ENCODE assay signal across 10 mouse cellular contexts in genomic region chr5:125264700-125265099, GRCm38 (mm10).
A peak's percentile ranks its signal among the peaks of the same experiment; 100 is the strongest.
DNase-seq lines count a peak whose midpoint lies in the region; ATAC-seq and TF ChIP-seq lines count a peak whose summit lies in the region.
"Had no signal": no experiment of that assay in that cellular context is flagged by ENCODE, and none has a peak within 500 bp of the region (broad histone marks: within the 10 kb centered on the region; RNA-seq: fewer than 3 reads in every experiment).

No protein-coding gene starts in this region.

- H3K4me1 ChIP-seq in lung, embryonic 16.5 days (replicated peaks; ENCODE audit: control insufficient read depth, insufficient read depth, low read length), result peaks cover 18% of the 10 kb centered on the region
- H3K4me1 ChIP-seq in lung, postnatal 0 days (ENCODE audit: insufficient read depth, low read depth, low read length), result no peaks in the 10 kb centered on the region; the same call in 1 of the 2 replicates
- peaks cover 28% of the 10 kb centered on the region for H3K4me1 ChIP-seq in hindbrain, embryonic 14.5 days (replicated peaks; ENCODE audit: control insufficient read depth, insufficient read depth, low read length)
- H3K4me1 ChIP-seq in neural tube, embryonic 13.5 days (replicated peaks), result peaks cover 83% of the 10 kb centered on the region

- no peak for TF ChIP-seq CTCF in lung, postnatal 0 days (IDR thresholded peaks at IDR 0.05)

- TF ChIP-seq EP300 in lung, postnatal 0 days (IDR thresholded peaks at IDR 0.05), result no peak

- H3K9ac ChIP-seq in lung, embryonic 16.5 days (ENCODE audit: low read length), result 0 out of 2 replicates have a peak overlapping the region, but pooled peaks have one; percentile 9
- no peak overlapping the region for H3K9ac ChIP-seq in lung, postnatal 0 days (replicated peaks; ENCODE audit: low read depth)
- H3K9ac ChIP-seq in hindbrain, embryonic 14.5 days, result no peak overlapping the region
- H3K9ac ChIP-seq in neural tube, embryonic 13.5 days, result peak overlapping the region; percentile 31
- H3K9ac ChIP-seq: embryonic facial prominence, embryonic 15.5 days; liver, embryonic 15.5 days had no signal

- no peak for DNase-seq in lung, postnatal 0 days (ENCODE audit: low spot score)
- DNase-seq in embryo, embryonic 11 days, result peak; percentile 78
- peak; percentile 76 for DNase-seq in hindbrain, embryonic 14.5 days (ENCODE audit: low spot score)
- DNase-seq in ovary, postnatal 14 days (ENCODE audit: low spot score), result no peak
- no peak for DNase-seq in thymus, postnatal 36 days

- H3K36me3 ChIP-seq in lung, embryonic 16.5 days (ENCODE audit: control insufficient read depth, insufficient read depth, low read length), result no peaks in the 10 kb centered on the region
- H3K36me3 ChIP-seq in lung, postnatal 0 days (ENCODE audit: insufficient read depth, low read length), result no peaks in the 10 kb centered on the region
- H3K36me3 ChIP-seq in hindbrain, embryonic 14.5 days (replicated peaks; ENCODE audit: control insufficient read depth, insufficient read depth), result no peaks in the 10 kb centered on the region
- no peaks in the 10 kb centered on the region for H3K36me3 ChIP-seq in neural tube, embryonic 13.5 days
- H3K36me3 ChIP-seq: embryonic facial prominence, embryonic 15.5 days; liver, embryonic 15.5 days had no signal

- no peaks in the 10 kb centered on the region for H3K9me3 ChIP-seq in lung, embryonic 16.5 days (ENCODE audit: control insufficient read depth, low read length)
- H3K9me3 ChIP-seq in lung, postnatal 0 days (ENCODE audit: low read length), result no peaks in the 10 kb centered on the region
- no peaks in the 10 kb centered on the region for H3K9me3 ChIP-seq in hindbrain, embryonic 14.5 days (ENCODE audit: control insufficient read depth, low read length)
- H3K9me3 ChIP-seq in neural tube, embryonic 13.5 days, result no peaks in the 10 kb centered on the region
- H3K9me3 ChIP-seq: embryonic facial prominence, embryonic 15.5 days had no signal

- ATAC-seq in lung, embryonic 16.5 days (ENCODE audit: low read depth), result no peak
- no peak for ATAC-seq in lung, postnatal 0 days
- ATAC-seq in hindbrain, embryonic 14.5 days (ENCODE audit: low FRiP score), result no peak
- ATAC-seq in neural tube, embryonic 13.5 days (ENCODE audit: low read depth), result no peak
- no peak for ATAC-seq in inflammation-experienced regulatory T-cells, adult 6 months

- H3K27ac ChIP-seq in lung, embryonic 16.5 days (ENCODE audit: low read length), result no peak overlapping the region
- H3K27ac ChIP-seq in lung, postnatal 0 days (ENCODE audit: low read length), result no peak overlapping the region
- H3K27ac ChIP-seq in hindbrain, embryonic 14.5 days, result peak overlapping the region; percentile 94
- H3K27ac ChIP-seq in neural tube, embryonic 13.5 days (replicated peaks), result peak overlapping the region; percentile 96
- H3K27ac ChIP-seq: embryonic facial prominence, embryonic 15.5 days; liver, embryonic 15.5 days had no signal

- no peak overlapping the region for H3K4me3 ChIP-seq in lung, embryonic 16.5 days (ENCODE audit: low read length)
- no peak overlapping the region for H3K4me3 ChIP-seq in lung, postnatal 0 days (ENCODE audit: low read depth, low read length)
- no peak overlapping the region for H3K4me3 ChIP-seq in hindbrain, embryonic 14.5 days (replicated peaks; ENCODE audit: low read length)
- H3K4me3 ChIP-seq in neural tube, embryonic 13.5 days, result no peak overlapping the region
- H3K4me3 ChIP-seq: embryonic facial prominence, embryonic 15.5 days; liver, embryonic 15.5 days had no signal

- no peaks in the 10 kb centered on the region for H3K27me3 ChIP-seq in lung, embryonic 16.5 days (ENCODE audit: control insufficient read depth, insufficient read depth, low read depth, low read length)
- H3K27me3 ChIP-seq in lung, postnatal 0 days (replicated peaks; ENCODE audit: insufficient read depth, low read length), result no peaks in the 10 kb centered on the region
- H3K27me3 ChIP-seq in hindbrain, embryonic 14.5 days (ENCODE audit: control insufficient read depth, insufficient read depth, low read length), result no peaks in the 10 kb centered on the region
- no peaks in the 10 kb centered on the region for H3K27me3 ChIP-seq in neural tube, embryonic 13.5 days
- H3K27me3 ChIP-seq: embryonic facial prominence, embryonic 15.5 days had no signal

- 11% methylated on average over 17 of the region's 17 CpGs for WGBS in lung, embryonic 16.5 days
- WGBS in lung, postnatal 0 days, result 10% methylated on average over 17 of the region's 17 CpGs
- 19% methylated on average over 17 of the region's 17 CpGs for WGBS in hindbrain, embryonic 14.5 days
- WGBS in neural tube, embryonic 13.5 days, result 8% methylated on average over 17 of the region's 17 CpGs

- no peak overlapping the region for H3K4me2 ChIP-seq in lung, embryonic 16.5 days (ENCODE audit: low read depth, low read length)
- H3K4me2 ChIP-seq in lung, postnatal 0 days (replicated peaks; ENCODE audit: low read depth, low read length), result no peak overlapping the region
- H3K4me2 ChIP-seq in hindbrain, embryonic 14.5 days (replicated peaks), result no peak overlapping the region; the same call in 1 of the 2 replicates
- no peak overlapping the region for H3K4me2 ChIP-seq in neural tube, embryonic 13.5 days
- H3K4me2 ChIP-seq: embryonic facial prominence, embryonic 15.5 days; liver, embryonic 15.5 days had no signal

Comparison
In these comparisons a context has a peak if more than half of its experiments do, and no peak if none do; other contexts are left out.
1. H3K9ac ChIP-seq: peak in lung, embryonic 16.5 days (single experiment) and neural tube, embryonic 13.5 days (single experiment); none in lung, postnatal 0 days (single experiment) and hindbrain, embryonic 14.5 days (single experiment).
2. H3K27ac ChIP-seq: peak in hindbrain, embryonic 14.5 days (single experiment) and neural tube, embryonic 13.5 days (single experiment); none in lung, embryonic 16.5 days (single experiment) and lung, postnatal 0 days (single experiment).
3. DNase-seq: peak in embryo, embryonic 11 days (single experiment) and hindbrain, embryonic 14.5 days (single experiment); none in lung, postnatal 0 days (single experiment), ovary, postnatal 14 days (single experiment) and thymus, postnatal 36 days (0 of 2).